17 mouse cellular contexts compared by ENCODE assay signal in genomic region chr2:33873501-33873900, GRCm38 (mm10). TPM values are rescaled to one million over a fixed set of nuclear protein-coding genes. Genes with fewer than 3 reads are reported as not detected.
A peak's percentile ranks its signal among the peaks of the same experiment; 100 is the strongest.
DNase-seq lines count a peak whose midpoint lies in the region; ATAC-seq and TF ChIP-seq lines count a peak whose summit lies in the region.
"Had no signal": no experiment of that assay in that cellular context is flagged by ENCODE, and none has a peak within 500 bp of the region (broad histone marks: within the 10 kb centered on the region; RNA-seq: fewer than 3 reads in every experiment).

No protein-coding gene starts in this region.

- no peak overlapping the region for H3K4me2 ChIP-seq in liver, embryonic 11.5 days
- no peak overlapping the region for H3K4me2 ChIP-seq in midbrain, embryonic 11.5 days
- H3K4me2 ChIP-seq in midbrain, embryonic 13.5 days (replicated peaks): no peak overlapping the region
- H3K4me2 ChIP-seq in limb, embryonic 12.5 days: no peak overlapping the region
- H3K4me2 ChIP-seq: forebrain, embryonic 15.5 days; heart, embryonic 11.5 days; liver, embryonic 15.5 days had no signal

- H3K27me3 ChIP-seq in kidney, adult 2 months (replicated peaks; ENCODE audit: control insufficient read depth, insufficient read depth, low read length): no peaks in the 10 kb centered on the region
- no peaks in the 10 kb centered on the region for H3K27me3 ChIP-seq in liver, adult 2 months (ENCODE audit: control insufficient read depth, insufficient read depth, low read length)
- no peaks in the 10 kb centered on the region for H3K27me3 ChIP-seq in liver, embryonic 11.5 days (replicated peaks; ENCODE audit: control insufficient read depth, insufficient read depth, low read length)
- H3K27me3 ChIP-seq in midbrain, embryonic 11.5 days (ENCODE audit: control insufficient read depth, insufficient read depth, low read length): no peaks in the 10 kb centered on the region
- H3K27me3 ChIP-seq in midbrain, embryonic 13.5 days: no peaks in the 10 kb centered on the region
- no peaks in the 10 kb centered on the region for H3K27me3 ChIP-seq in limb, embryonic 12.5 days
- H3K27me3 ChIP-seq: forebrain, embryonic 15.5 days; liver, embryonic 15.5 days had no signal

- peak overlapping the region; percentile 39; the same call in 1 of the 2 replicates for H3K27ac ChIP-seq in kidney, adult 2 months (ENCODE audit: insufficient read depth, low read depth, low read length)
- H3K27ac ChIP-seq in liver, adult 2 months (replicated peaks; ENCODE audit: insufficient read depth, low read depth, low read length): no peak overlapping the region
- H3K27ac ChIP-seq in liver, embryonic 11.5 days (ENCODE audit: low read depth, low read length): no peak overlapping the region
- H3K27ac ChIP-seq in midbrain, embryonic 11.5 days (ENCODE audit: low read depth, low read length): no peak overlapping the region
- H3K27ac ChIP-seq in midbrain, embryonic 13.5 days: no peak overlapping the region
- H3K27ac ChIP-seq in limb, embryonic 12.5 days: 0 out of 2 replicates have a peak overlapping the region, but pooled peaks have one; percentile 23
- H3K27ac ChIP-seq: forebrain, embryonic 15.5 days; liver, embryonic 15.5 days; macrophage had no signal

- no peak for DNase-seq in kidney, adult 2 months
- DNase-seq in kidney, postnatal 36 days: no peak
- DNase-seq in liver, adult 2 months (ENCODE audit: extremely low read depth, low read depth, low spot score): peak; percentile 18
- no peak for DNase-seq in liver, embryonic 11.5 days (ENCODE audit: low spot score)
- peak; percentile 62 for DNase-seq in midbrain, embryonic 11.5 days (ENCODE audit: low spot score, missing footprints)
- DNase-seq: adrenal gland, postnatal 25 days; cerebellum, adult 8-10 months; cerebellum, postnatal 36 days; gastrocnemius, postnatal 14 days; right cerebral cortex, postnatal 25 days; thymus, postnatal 25 days had no signal

- H3K79me2 ChIP-seq in liver, adult 2 months (ENCODE audit: control insufficient read depth, insufficient read depth, low read length): no peaks in the 10 kb centered on the region

- peaks cover 3% of the 10 kb centered on the region; the same call in 1 of the 2 replicates for H3K9me3 ChIP-seq in liver, embryonic 11.5 days (ENCODE audit: control insufficient read depth, low read length)
- H3K9me3 ChIP-seq in midbrain, embryonic 11.5 days (ENCODE audit: control insufficient read depth, low read length): no peaks in the 10 kb centered on the region
- H3K9me3 ChIP-seq in midbrain, embryonic 13.5 days: no peaks in the 10 kb centered on the region
- H3K9me3 ChIP-seq in limb, embryonic 12.5 days: no peaks in the 10 kb centered on the region
- H3K9me3 ChIP-seq: forebrain, embryonic 15.5 days; liver, embryonic 15.5 days had no signal

- no peak for TF ChIP-seq POLR2A in kidney, adult 2 months (IDR thresholded peaks at IDR 0.05; ENCODE audit: low read depth, low read length)
- TF ChIP-seq POLR2A in liver, adult 2 months (IDR thresholded peaks at IDR 0.05; ENCODE audit: extremely low read depth, insufficient read depth, low read length): no peak

- H3K36me3 ChIP-seq in kidney, adult 2 months (ENCODE audit: control insufficient read depth, insufficient read depth, low read length): no peaks in the 10 kb centered on the region
- H3K36me3 ChIP-seq in liver, adult 2 months (ENCODE audit: control insufficient read depth, insufficient read depth, low read length): no peaks in the 10 kb centered on the region
- peaks cover 7% of the 10 kb centered on the region for H3K36me3 ChIP-seq in liver, embryonic 11.5 days (ENCODE audit: control insufficient read depth, insufficient read depth, low read length)
- H3K36me3 ChIP-seq in midbrain, embryonic 11.5 days (ENCODE audit: control insufficient read depth, insufficient read depth, low read length): peaks cover 27% of the 10 kb centered on the region
- H3K36me3 ChIP-seq in midbrain, embryonic 13.5 days: peaks cover 44% of the 10 kb centered on the region
- peaks cover 27% of the 10 kb centered on the region for H3K36me3 ChIP-seq in limb, embryonic 12.5 days

- peaks cover 70% of the 10 kb centered on the region for H3K4me1 ChIP-seq in kidney, adult 2 months (ENCODE audit: control insufficient read depth, insufficient read depth, low read length)
- peaks cover 6% of the 10 kb centered on the region; the same call in 1 of the 2 replicates for H3K4me1 ChIP-seq in liver, adult 2 months (ENCODE audit: control insufficient read depth, insufficient read depth, low read length)
- peaks cover 68% of the 10 kb centered on the region for H3K4me1 ChIP-seq in liver, embryonic 11.5 days (replicated peaks; ENCODE audit: control insufficient read depth, insufficient read depth, low read length)
- H3K4me1 ChIP-seq in midbrain, embryonic 11.5 days (ENCODE audit: control insufficient read depth, insufficient read depth, low read length): peaks cover 44% of the 10 kb centered on the region
- H3K4me1 ChIP-seq in midbrain, embryonic 13.5 days (replicated peaks): peaks cover 62% of the 10 kb centered on the region
- peaks cover 94% of the 10 kb centered on the region for H3K4me1 ChIP-seq in limb, embryonic 12.5 days (replicated peaks)

- H3K4me3 ChIP-seq in kidney, adult 2 months (ENCODE audit: insufficient read depth, low read depth, low read length): no peak overlapping the region
- no peak overlapping the region for H3K4me3 ChIP-seq in liver, adult 2 months (ENCODE audit: insufficient read depth, low read depth, low read length)
- H3K4me3 ChIP-seq in liver, embryonic 11.5 days (ENCODE audit: low read depth, low read length): no peak overlapping the region
- H3K4me3 ChIP-seq in midbrain, embryonic 11.5 days (ENCODE audit: low read depth, low read length): no peak overlapping the region
- no peak overlapping the region for H3K4me3 ChIP-seq in midbrain, embryonic 13.5 days (replicated peaks)
- H3K4me3 ChIP-seq in limb, embryonic 12.5 days (replicated peaks): no peak overlapping the region
- H3K4me3 ChIP-seq: forebrain, embryonic 15.5 days; liver, embryonic 15.5 days had no signal

- 67% methylated on average over 8 of the region's 8 CpGs for WGBS in kidney, adult 2 months
- 92% methylated on average over 8 of the region's 8 CpGs for WGBS in liver, adult 2 months
- 90% methylated on average over 8 of the region's 8 CpGs for WGBS in liver, embryonic 11.5 days
- 94% methylated on average over 8 of the region's 8 CpGs for WGBS in midbrain, embryonic 11.5 days
- WGBS in midbrain, embryonic 13.5 days: 91% methylated on average over 8 of the region's 8 CpGs
- WGBS in limb, embryonic 12.5 days: 54% methylated on average over 8 of the region's 8 CpGs

- no peak for TF ChIP-seq CTCF in kidney, adult 2 months (conservative IDR thresholded peaks at IDR 0.05; ENCODE audit: insufficient read depth, insufficient read length, low read depth, low read length)
- no peak for TF ChIP-seq CTCF in liver, adult 2 months (IDR thresholded peaks at IDR 0.05; ENCODE audit: low read depth, low read length)

- no peak for ATAC-seq in liver, embryonic 11.5 days (replicated peaks; ENCODE audit: low FRiP score)
- ATAC-seq in midbrain, embryonic 11.5 days (ENCODE audit: low FRiP score): no peak
- ATAC-seq in midbrain, embryonic 13.5 days: no peak
- ATAC-seq in limb, embryonic 12.5 days (ENCODE audit: insufficient number of reproducible peaks, insufficient read depth, low FRiP score, low TSS enrichment, low read depth): no peak
- ATAC-seq: forebrain, embryonic 15.5 days had no signal

- H3K9ac ChIP-seq in liver, adult 2 months (ENCODE audit: low read depth, low read length): no peak overlapping the region
- H3K9ac ChIP-seq in liver, embryonic 11.5 days (ENCODE audit: low read depth, low read length): no peak overlapping the region
- H3K9ac ChIP-seq in midbrain, embryonic 11.5 days (ENCODE audit: low read length): no peak overlapping the region
- H3K9ac ChIP-seq in midbrain, embryonic 13.5 days (replicated peaks): no peak overlapping the region
- H3K9ac ChIP-seq in limb, embryonic 12.5 days (replicated peaks): no peak overlapping the region
- H3K9ac ChIP-seq: forebrain, embryonic 15.5 days; liver, embryonic 15.5 days had no signal

RNA-seq across cellular contexts. Expression of gene Mvb12b, which starts 14.2 kb away (rescaled TPM):
- polyA plus RNA-seq in kidney, adult 2 months (2012; rRNA removed): 29.2 and 34.5 TPM in 2 replicates
- total RNA-seq in liver, adult 2 months (2014; rRNA removed): 0.83 and 1.5 TPM in 2 replicates
- polyA plus RNA-seq in liver, adult 2 months (2012; rRNA removed): 1.4 and 2.7 TPM in 2 replicates
- polyA plus RNA-seq in liver, embryonic 11.5 days (2014; fragmentation: Nextera tagmentation; extraction: Ambion mirVana): 17.7 and 18.3 TPM in 2 replicates
- polyA plus RNA-seq in midbrain, embryonic 11.5 days (2014; fragmentation: Nextera tagmentation; extraction: Ambion mirVana): 36.6 and 38.1 TPM in 2 replicates
- 68.1 and 73.0 TPM in 2 replicates for polyA plus RNA-seq in midbrain, embryonic 13.5 days (2015; fragmentation: Nextera tagmentation; extraction: Ambion mirVana)
- polyA plus RNA-seq in limb, embryonic 12.5 days (2016; fragmentation: Nextera tagmentation; extraction: Ambion mirVana): 25.5 and 27.3 TPM in 2 replicates

Comparison
In these comparisons a context has a peak if more than half of its experiments do, and no peak if none do; other contexts are left out.
1. DNase-seq: peak in liver, adult 2 months (single experiment) and midbrain, embryonic 11.5 days (single experiment); none in kidney, adult 2 months (single experiment), kidney, postnatal 36 days (0 of 2) and liver, embryonic 11.5 days (single experiment).
2. H3K27ac ChIP-seq: peak in kidney, adult 2 months (single experiment) and limb, embryonic 12.5 days (single experiment); none in liver, adult 2 months (single experiment), liver, embryonic 11.5 days (single experiment), midbrain, embryonic 11.5 days (single experiment) and midbrain, embryonic 13.5 days (single experiment).